Mouse (Mus musculus): ENCODE results near the gene Nxpe3. TPM values are rescaled to one million over a fixed set of nuclear protein-coding genes. Genes with fewer than 3 reads are reported as not detected.

Gene Nxpe3
- polyA plus RNA-seq, 1 experiment from 2014 or later: 0.85 TPM

- WGBS: 85% methylated on average over 6 of the region's 6 CpGs
- Histone ChIP-seq H3K4me1 (ENCODE audit: control insufficient read depth, insufficient read depth, low read length) (no peaks in the 10 kb centered on the region; the same call in 1 of the 2 replicates), H3K27me3 (ENCODE audit: control insufficient read depth, insufficient read depth, low read length) (no peaks in the 10 kb centered on the region), H3K36me3 (ENCODE audit: control insufficient read depth, insufficient read depth, low read length) (no peaks in the 10 kb centered on the region; the same call in 1 of the 2 replicates), H3K9ac (ENCODE audit: low read length) (no peak overlapping the region), H3K9me3 (replicated peaks; ENCODE audit: control insufficient read depth, low read length) (no peaks in the 10 kb centered on the region), H3K4me2 (ENCODE audit: low read depth, low read length) (no peak overlapping the region), H3K4me3 (replicated peaks; ENCODE audit: low read length) (no peak overlapping the region), H3K27ac (ENCODE audit: low read length) (no peak overlapping the region)
- no peak for ATAC-seq (ENCODE audit: insufficient read depth, low FRiP score)
These were observed 63.0 kb downstream of the Nxpe3 start for GRCm38 (mm10) chr16:55832040-55832439.

GRCm38 (mm10) chr16:55831451-55831850 lies 63.6 kb downstream of the Nxpe3 start:
- no peak for ATAC-seq (ENCODE audit: insufficient read depth, low FRiP score)
- Histone ChIP-seq H3K36me3 (ENCODE audit: control insufficient read depth, insufficient read depth, low read length) (no peaks in the 10 kb centered on the region; the same call in 1 of the 2 replicates), H3K27me3 (ENCODE audit: control insufficient read depth, insufficient read depth, low read length) (no peaks in the 10 kb centered on the region), H3K4me2 (ENCODE audit: low read depth, low read length) (no peak overlapping the region), H3K27ac (ENCODE audit: low read length) (no peak overlapping the region), H3K9ac (ENCODE audit: low read length) (no peak overlapping the region), H3K4me3 (replicated peaks; ENCODE audit: low read length) (no peak overlapping the region), H3K9me3 (replicated peaks; ENCODE audit: control insufficient read depth, low read length) (no peaks in the 10 kb centered on the region), H3K4me1 (ENCODE audit: control insufficient read depth, insufficient read depth, low read length) (no peaks in the 10 kb centered on the region)
- 85% methylated on average over 1 of the region's 1 CpGs for WGBS

- H3K9ac ChIP-seq (ENCODE audit: low read length): no peak overlapping the region
- peak overlapping the region; percentile 29; the same call in 1 of the 2 replicates for H3K27ac ChIP-seq (ENCODE audit: low read length)
These were observed 71.5 kb downstream of the Nxpe3 start for GRCm38 (mm10) chr16:55823398-55824155.

GRCm38 (mm10) chr16:55822741-55823397 lies 72.2 kb downstream of the Nxpe3 start:
- Histone ChIP-seq H3K4me2 (ENCODE audit: low read depth, low read length) (peak overlapping the region; percentile 56), H3K9me3 (replicated peaks; ENCODE audit: control insufficient read depth, low read length) (no peaks in the 10 kb centered on the region), H3K36me3 (ENCODE audit: control insufficient read depth, insufficient read depth, low read length) (peaks cover 5% of the 10 kb centered on the region), H3K27ac (ENCODE audit: low read length) (peak overlapping the region; percentile 97), H3K4me3 (replicated peaks; ENCODE audit: low read length) (peak overlapping the region; percentile 84), H3K9ac (ENCODE audit: low read length) (peak overlapping the region; percentile 52), H3K4me1 (ENCODE audit: control insufficient read depth, insufficient read depth, low read length) (peaks cover 15% of the 10 kb centered on the region), H3K27me3 (ENCODE audit: control insufficient read depth, insufficient read depth, low read length) (no peaks in the 10 kb centered on the region)
- no peak for ATAC-seq (ENCODE audit: insufficient read depth, low FRiP score)
- WGBS: 25% methylated on average over 18 of the region's 18 CpGs

More at GRCm38 (mm10) chr16:55823398-55824155, 71.5 kb downstream of the Nxpe3 start:
- WGBS: 50% methylated on average over 11 of the region's 11 CpGs
- ATAC-seq (ENCODE audit: insufficient read depth, low FRiP score): no peak
- H3K9me3 ChIP-seq (replicated peaks; ENCODE audit: control insufficient read depth, low read length): no peaks in the 10 kb centered on the region
- H3K4me3 ChIP-seq (replicated peaks; ENCODE audit: low read length): peak overlapping the region; percentile 13; the same call in 1 of the 2 replicates
- peaks cover 14% of the 10 kb centered on the region for H3K4me1 ChIP-seq (ENCODE audit: control insufficient read depth, insufficient read depth, low read length)
- no peaks in the 10 kb centered on the region for H3K27me3 ChIP-seq (ENCODE audit: control insufficient read depth, insufficient read depth, low read length)
- no peaks in the 10 kb centered on the region for H3K36me3 ChIP-seq (ENCODE audit: control insufficient read depth, insufficient read depth, low read length)
- H3K4me2 ChIP-seq (ENCODE audit: low read depth, low read length): peak overlapping the region; percentile 56

- H3K9me3 ChIP-seq (replicated peaks; ENCODE audit: control insufficient read depth, low read length): no peaks in the 10 kb centered on the region
- H3K36me3 ChIP-seq (ENCODE audit: control insufficient read depth, insufficient read depth, low read length): peaks cover 9% of the 10 kb centered on the region
- WGBS: under 1% methylated on average over 67 of the region's 67 CpGs
- peak overlapping the region; percentile 84 for H3K4me3 ChIP-seq (replicated peaks; ENCODE audit: low read length)
- ATAC-seq (ENCODE audit: insufficient read depth, low FRiP score): peak; percentile 97
- peak overlapping the region; percentile 95 for H3K9ac ChIP-seq (ENCODE audit: low read length)
- peaks cover 15% of the 10 kb centered on the region for H3K4me1 ChIP-seq (ENCODE audit: control insufficient read depth, insufficient read depth, low read length)
- H3K27ac ChIP-seq (ENCODE audit: low read length): peak overlapping the region; percentile 97
- no peaks in the 10 kb centered on the region for H3K27me3 ChIP-seq (ENCODE audit: control insufficient read depth, insufficient read depth, low read length)
- H3K4me2 ChIP-seq (ENCODE audit: low read depth, low read length): peak overlapping the region; percentile 56
These were observed 72.9 kb downstream of the Nxpe3 start for GRCm38 (mm10) chr16:55821997-55822740.

GRCm38 (mm10) chr16:55821571-55821981 lies 73.5 kb downstream of the Nxpe3 start:
- Histone ChIP-seq H3K4me1 (ENCODE audit: control insufficient read depth, insufficient read depth, low read length) (peaks cover 15% of the 10 kb centered on the region), H3K9me3 (replicated peaks; ENCODE audit: control insufficient read depth, low read length) (no peaks in the 10 kb centered on the region), H3K9ac (ENCODE audit: low read length) (peak overlapping the region; percentile 95), H3K4me3 (replicated peaks; ENCODE audit: low read length) (peak overlapping the region; percentile 84), H3K36me3 (ENCODE audit: control insufficient read depth, insufficient read depth, low read length) (peaks cover 12% of the 10 kb centered on the region), H3K27ac (ENCODE audit: low read length) (peak overlapping the region; percentile 91), H3K27me3 (ENCODE audit: control insufficient read depth, insufficient read depth, low read length) (no peaks in the 10 kb centered on the region), H3K4me2 (ENCODE audit: low read depth, low read length) (peak overlapping the region; percentile 56)
- WGBS: under 1% methylated on average over 40 of the region's 40 CpGs
- peak; percentile 22 for ATAC-seq (ENCODE audit: insufficient read depth, low FRiP score)

GRCm38 (mm10) chr16:55820916-55821570 lies 74.0 kb downstream of the Nxpe3 start:
- H3K4me3 ChIP-seq (replicated peaks; ENCODE audit: low read length): peak overlapping the region; percentile 84
- 9% methylated on average over 20 of the region's 20 CpGs for WGBS
- ATAC-seq (ENCODE audit: insufficient read depth, low FRiP score): no peak
- H3K36me3 ChIP-seq (ENCODE audit: control insufficient read depth, insufficient read depth, low read length): peaks cover 17% of the 10 kb centered on the region
- H3K27me3 ChIP-seq (ENCODE audit: control insufficient read depth, insufficient read depth, low read length): no peaks in the 10 kb centered on the region
- peak overlapping the region; percentile 91 for H3K27ac ChIP-seq (ENCODE audit: low read length)
- H3K9ac ChIP-seq (ENCODE audit: low read length): peak overlapping the region; percentile 95
- peak overlapping the region; percentile 56 for H3K4me2 ChIP-seq (ENCODE audit: low read depth, low read length)
- H3K9me3 ChIP-seq (replicated peaks; ENCODE audit: control insufficient read depth, low read length): no peaks in the 10 kb centered on the region
- H3K4me1 ChIP-seq (ENCODE audit: control insufficient read depth, insufficient read depth, low read length): peaks cover 15% of the 10 kb centered on the region

- peak overlapping the region; percentile 56 for H3K4me2 ChIP-seq (ENCODE audit: low read depth, low read length)
- H3K36me3 ChIP-seq (ENCODE audit: control insufficient read depth, insufficient read depth, low read length): peaks cover 24% of the 10 kb centered on the region
- peak overlapping the region; percentile 95 for H3K9ac ChIP-seq (ENCODE audit: low read length)
- 30% methylated on average over 13 of the region's 13 CpGs for WGBS
- peak overlapping the region; percentile 84 for H3K4me3 ChIP-seq (replicated peaks; ENCODE audit: low read length)
- no peaks in the 10 kb centered on the region for H3K27me3 ChIP-seq (ENCODE audit: control insufficient read depth, insufficient read depth, low read length)
- H3K27ac ChIP-seq (ENCODE audit: low read length): peak overlapping the region; percentile 91
- H3K4me1 ChIP-seq (ENCODE audit: control insufficient read depth, insufficient read depth, low read length): peaks cover 18% of the 10 kb centered on the region
- no peak for ATAC-seq (ENCODE audit: insufficient read depth, low FRiP score)
- H3K9me3 ChIP-seq (replicated peaks; ENCODE audit: control insufficient read depth, low read length): no peaks in the 10 kb centered on the region
These were observed 74.7 kb downstream of the Nxpe3 start for GRCm38 (mm10) chr16:55820161-55820915.

Data from stomach, embryonic 16.5 days (tissue).